Mouse (Mus musculus) left cerebral cortex, adult 11 months (tissue): ENCODE data around the gene Lrp6.

Experiments
- DNase-seq: peaks from one replicate; pipeline ENCODE4 v3.0.0; 2022; ENCODE audit warnings: low spot score

The Lrp6 gene

DNA sequence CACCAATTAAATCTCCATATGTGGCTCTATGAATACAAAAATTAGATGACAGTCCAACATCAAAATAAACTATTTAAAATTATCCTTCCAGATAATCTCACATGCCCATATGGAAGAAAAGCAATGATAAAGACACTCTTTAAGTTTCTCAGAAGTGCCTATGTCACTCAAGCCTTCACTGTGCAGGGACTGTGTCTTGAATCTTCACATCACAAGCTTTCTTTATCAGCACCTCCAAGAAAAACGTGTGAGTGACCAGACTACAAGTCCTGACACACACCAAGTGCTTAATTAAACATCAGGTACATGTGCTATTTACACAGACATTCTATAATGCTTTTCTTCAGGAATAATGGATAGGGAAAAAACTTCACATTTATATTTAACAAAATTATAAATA is 34.8 kb downstream of the Lrp6 start:
- DNase-seq: no peak

DNA sequence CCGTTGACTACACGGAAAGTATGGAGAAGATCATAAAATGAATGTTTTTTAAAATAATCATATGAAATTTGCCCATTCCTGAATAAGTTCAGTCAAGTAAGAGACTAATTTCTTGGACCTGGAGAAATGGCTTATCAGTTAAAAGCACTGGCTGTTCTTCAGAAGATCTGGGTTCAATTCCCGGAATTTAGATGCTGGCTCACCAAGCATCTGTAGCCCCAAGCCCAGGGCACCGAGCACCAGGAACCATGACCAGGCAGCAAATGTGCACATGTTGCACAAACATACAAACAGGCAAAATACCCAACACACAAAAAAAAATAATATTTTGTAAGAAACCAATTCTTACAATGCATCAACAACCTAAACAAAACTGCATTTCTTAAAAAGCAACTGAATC is 37.4 kb downstream of the Lrp6 start:
- DNase-seq: no peak

DNA sequence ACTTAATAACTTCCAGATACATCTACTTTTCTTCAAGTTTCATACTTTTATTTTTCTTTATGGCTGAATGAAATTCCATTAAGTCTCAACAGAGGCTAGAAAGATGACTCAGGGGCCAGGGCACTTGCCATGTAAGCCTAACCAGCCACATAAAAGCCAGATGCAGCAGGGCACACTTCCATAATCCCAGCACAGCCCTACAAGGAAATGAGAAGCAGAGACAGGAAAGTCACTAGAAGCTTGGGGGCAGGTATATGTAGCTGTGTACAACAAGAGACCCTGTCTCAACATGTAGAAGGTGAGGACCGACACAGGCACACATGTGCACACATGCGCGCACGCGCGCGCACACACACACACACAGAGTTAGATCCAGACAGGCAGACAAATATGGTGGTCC is 38.4 kb downstream of the Lrp6 start:
- DNase-seq: no peak

DNA sequence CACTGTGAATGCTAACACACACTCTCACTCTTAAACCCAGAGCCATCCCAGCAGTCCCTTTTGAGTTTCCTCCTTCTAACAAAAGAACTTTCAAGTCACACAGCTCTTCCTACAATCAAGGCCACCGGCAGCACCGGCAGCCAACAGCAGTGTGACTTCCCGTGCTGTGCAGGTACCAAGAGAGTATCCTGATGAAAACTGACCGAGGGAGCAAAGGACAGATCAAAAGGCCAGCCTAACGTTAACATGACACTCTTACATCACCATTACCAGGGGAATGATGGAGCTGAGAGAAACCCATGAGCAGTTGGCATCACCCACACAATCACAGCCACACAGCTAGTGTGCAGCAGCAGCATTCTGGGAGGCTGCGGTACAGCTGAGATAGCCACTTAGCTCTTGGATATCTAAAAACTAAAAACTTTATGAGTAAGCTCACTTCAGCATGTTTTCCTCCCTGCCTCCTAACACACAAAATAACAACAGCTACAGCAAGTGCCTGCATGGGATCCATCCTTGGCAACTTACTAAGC is 39.1 kb downstream of the Lrp6 start:
- DNase-seq: no peak

DNA sequence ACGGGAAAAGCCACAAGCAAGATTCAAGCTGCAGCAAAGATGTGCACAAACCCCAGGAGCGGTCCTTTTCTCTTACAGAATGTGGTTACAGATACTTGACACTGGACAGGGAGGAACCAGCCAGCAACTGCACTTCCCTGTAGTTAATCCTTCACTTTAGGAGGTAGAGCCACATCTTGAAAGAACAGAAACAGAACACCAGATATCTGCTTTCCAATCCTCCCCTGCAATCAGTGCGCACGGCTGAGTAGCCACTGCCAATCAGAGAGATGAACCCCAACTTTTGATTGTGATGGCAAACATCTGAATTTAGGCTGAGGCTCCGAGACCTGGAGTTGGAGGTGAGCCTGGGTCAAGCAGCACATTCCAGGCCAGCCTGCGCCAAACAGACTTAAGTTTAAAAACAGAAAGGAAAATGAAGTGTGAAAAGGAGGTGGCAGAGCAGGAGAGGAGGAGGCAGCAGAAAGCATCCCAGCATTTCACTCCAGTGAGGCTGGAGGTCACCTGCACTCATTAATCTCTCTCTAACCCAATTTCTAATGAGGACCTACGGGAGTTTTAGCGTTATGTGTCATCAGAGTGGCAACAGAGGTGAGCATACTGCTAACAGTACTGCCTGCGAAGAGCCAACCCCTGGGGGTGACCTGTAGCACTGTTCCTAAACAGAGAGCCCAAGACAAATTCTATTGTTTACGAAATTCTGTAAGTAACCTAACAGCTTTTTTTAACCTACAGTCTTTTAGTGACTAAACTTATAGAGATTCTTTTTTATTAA is 39.8 kb downstream of the Lrp6 start:
- no peak for DNase-seq

DNA sequence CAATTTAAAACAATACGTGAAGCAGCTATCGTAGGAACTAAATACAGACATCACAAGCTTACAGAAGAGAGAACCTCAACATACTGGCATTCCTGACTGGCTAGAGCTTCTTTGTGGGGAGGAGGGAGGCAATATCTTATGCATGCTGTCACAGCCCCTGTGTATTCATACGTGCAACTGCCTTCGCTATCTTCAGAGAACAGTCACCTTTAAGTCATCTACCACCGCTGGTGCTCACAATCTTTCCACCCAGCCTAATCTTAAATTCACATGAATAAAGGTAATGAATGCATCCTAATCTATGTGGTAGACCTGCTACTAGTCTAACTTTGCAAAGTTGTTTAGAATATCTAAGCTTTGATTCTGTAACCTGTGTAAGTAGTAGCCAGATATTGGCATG is 40.5 kb downstream of the Lrp6 start:
- no peak for DNase-seq

DNA sequence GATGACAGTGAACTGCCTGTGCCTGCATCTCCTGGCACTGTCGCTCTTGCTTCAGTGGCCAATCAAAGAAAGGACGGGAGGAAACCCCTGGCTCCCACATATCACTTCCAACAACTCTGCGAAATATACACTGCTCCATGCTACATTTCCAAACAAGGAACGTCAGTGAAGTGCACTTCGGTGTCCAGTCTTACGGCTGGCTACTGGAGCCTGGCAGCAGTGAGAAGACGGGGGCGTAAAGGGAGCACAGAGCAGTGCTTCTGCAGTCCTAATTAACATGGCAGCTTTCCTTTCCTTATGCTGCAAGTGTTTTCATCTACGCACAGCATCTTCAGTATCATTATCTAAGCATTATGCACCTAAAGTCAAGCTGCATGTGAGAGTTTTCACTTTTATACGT is 45.4 kb downstream of the Lrp6 start:
- DNase-seq: no peak

DNA sequence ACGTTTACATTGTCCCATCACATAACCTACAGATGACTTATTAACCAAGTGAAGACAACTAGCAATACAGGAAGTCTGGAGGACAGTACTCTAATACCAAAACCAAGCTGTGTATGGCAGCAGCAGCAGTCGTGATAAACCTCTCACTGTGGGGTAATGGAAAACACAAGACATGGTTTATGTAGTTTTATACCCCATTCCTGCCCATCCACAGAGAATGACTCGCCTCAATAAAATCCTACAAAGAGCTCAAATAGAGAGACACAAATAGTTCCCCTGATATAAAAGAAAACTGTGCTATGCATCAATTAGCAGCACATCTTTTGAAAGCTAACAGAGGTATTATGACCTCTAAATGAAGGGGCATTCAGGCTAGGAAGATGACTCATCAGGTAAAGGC is 45.9 kb downstream of the Lrp6 start:
- no peak for DNase-seq

DNA sequence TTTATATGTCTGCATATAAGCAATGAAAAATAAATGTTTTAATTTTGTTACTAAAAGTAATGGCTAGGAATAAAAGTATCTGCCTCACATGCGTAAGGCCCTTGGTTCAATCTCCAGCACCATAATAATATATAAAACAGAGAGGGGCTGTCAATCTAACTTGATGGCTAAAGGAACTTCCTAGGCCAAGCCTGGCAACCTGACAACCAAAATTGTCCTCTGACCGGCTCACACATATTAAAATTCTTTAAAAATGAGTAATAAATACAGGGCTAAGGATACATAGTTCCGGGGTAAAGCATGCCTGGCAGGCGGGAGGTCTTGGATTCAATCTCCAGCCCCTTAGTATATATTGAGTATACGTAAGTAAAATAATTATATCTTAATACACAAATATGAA is 48.3 kb downstream of the Lrp6 start:
- DNase-seq: no peak

DNA sequence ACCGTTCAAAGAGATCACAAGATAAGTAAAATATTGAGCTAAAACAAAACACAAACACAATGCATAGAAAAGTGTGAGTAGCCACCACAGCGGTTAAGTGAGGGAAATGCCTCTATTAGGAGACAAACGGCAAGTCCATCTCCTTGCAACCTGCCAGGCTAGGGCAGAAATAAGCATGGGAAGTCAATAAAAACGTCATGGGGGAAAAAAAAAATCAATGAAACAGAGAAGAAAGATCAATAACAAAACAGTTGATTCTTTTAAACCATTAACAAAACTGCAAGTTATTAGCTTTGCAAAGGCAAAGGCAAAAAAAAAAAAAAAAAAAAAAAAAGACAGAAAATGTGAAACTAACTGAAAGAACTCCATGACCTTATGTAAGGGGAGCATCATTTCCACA is 49.6 kb downstream of the Lrp6 start:
- DNase-seq: no peak

DNA sequence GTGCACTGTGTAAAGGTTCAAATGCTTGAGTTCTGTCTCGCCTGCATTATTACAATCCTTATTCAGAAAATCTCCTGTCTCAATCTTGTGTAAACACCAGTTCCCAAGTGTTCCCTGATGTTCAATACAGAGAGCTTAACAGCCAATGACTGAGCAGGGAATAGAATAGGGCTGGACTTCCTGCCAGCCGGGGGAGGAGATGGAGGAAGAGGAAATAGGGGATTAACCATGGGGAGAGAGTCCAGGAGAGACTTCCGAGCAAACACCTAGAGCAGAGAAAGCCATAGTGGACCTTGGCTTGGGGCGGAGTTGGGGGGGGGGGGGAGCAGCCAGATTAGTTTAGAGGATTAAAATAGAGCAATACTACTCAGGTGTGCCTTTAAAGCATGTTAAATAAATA is 51.3 kb downstream of the Lrp6 start:
- DNase-seq: no peak

DNA sequence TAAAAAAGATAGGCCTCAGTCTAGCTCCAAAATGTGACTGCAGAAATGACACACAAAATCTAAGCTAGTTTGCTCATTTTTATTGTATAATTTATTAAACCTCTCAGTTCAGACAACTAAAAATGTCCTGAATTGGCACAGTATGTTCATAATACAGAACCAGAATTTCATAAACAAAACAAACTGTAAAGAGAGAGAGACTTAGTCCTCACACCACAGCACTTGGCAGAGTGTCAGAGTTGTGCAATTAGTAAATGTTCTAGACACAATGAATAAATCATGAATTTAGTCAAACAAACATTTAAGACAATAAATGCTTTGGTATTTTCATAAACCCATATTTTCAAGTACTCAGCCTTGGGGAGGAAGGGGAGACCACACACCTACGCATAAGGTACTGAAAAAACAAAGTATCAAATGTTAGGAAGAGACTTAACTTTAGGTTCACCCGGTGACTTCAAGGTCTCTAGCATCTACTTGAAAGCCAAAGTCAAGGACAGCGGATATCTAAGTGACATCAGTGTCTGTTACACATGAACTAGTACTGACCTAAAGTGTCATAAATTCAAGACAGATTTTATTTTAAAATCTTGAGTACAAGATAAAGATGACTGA is 52.8 kb downstream of the Lrp6 start:
- DNase-seq: no peak

DNA sequence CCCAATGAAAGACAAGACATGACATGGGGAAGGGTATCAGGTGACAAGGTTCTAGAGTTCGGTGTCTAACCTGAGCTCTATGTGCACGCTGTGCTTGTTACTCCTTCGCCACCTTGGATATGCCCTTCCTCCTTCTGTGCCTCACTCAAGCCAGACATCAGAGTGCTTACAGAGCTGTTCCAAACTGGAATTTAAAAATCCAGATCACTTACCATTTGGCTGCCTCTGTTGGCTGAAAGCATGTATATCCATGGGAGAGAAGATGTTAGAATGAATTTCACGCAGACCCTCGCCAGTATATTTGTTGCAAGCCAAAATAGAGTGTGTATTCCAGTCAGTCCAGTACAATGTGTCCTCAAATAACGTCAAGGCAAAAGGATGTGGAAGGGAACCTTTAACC is 53.8 kb downstream of the Lrp6 start:
- no peak for DNase-seq

DNA sequence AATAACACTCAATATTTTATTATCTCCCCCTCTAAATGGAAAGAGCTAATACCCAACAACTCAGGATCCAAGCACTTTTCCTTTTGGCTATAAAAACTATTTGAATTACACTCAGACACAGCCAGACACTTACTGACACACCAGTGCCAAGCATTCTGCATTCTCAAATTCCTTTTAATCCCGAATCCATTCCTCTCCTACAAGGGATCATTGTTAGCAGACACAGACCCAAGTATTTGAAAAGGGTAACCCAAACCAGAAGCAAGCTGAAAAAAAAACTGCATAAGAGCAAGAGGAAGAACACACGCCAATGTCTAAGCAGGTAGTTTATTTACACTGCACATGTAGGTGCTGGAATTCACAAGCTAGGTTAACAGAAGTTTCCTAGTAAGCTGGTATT is 54.3 kb downstream of the Lrp6 start:
- DNase-seq: no peak

DNA sequence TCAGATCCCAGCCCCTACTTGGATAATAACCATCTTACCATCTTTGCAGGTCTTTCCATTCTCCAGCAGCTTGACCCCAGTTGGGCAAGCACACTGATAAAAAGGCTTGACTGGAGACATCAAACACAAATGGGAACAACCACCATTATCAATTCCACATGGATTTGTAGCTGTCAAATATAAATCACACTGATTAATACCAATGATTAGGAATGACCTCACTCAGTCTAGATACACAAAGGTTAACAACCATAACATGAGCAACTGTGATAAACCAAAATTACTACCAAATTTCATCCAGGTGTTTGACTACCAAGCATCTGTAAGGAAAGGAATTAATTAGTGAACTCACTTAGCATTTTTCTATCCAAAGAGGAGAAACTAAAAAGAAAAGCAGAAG is 55.6 kb downstream of the Lrp6 start:
- no peak for DNase-seq

DNA sequence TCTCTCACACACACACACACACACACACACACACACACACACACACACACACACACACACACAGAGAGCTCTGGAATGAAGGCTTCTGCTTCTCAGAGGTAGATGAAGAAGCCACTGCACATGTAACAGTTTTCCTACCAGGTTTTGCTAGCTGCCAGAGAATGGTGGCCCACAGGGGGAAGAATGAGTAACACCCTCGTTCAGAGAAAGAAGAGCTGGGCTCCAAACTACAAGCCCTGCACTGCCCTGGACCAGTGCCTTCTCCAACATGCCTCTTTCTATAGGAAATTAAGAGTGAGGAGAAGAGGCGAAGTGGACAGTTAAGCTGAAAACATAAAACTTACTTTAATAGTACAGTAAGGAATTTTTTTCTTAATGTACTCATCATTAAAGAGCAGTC is 56.5 kb downstream of the Lrp6 start:
- DNase-seq: no peak

DNA sequence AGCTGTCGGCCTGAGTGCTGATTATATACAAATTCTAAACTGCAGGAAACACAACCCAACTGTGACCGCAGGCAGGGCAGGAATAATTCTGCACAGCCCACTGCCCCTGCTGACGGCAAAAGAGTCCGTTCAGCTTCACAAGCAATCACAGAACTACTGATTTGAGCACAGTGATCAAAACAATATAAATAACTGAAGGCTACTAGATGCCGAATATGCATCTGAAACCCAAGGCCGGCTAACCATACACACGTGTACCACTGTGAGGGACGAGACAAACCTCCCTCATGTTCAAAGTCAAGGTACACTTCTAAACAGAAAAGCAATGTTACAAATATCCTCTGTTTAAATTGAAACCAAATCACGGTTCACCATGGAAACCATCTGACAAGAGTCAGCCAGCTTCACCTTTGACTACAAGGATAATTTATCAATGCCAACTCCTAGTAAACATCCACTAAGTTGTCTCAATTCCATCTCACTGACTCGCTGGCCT is 57.0 kb downstream of the Lrp6 start:
- no peak for DNase-seq

DNA sequence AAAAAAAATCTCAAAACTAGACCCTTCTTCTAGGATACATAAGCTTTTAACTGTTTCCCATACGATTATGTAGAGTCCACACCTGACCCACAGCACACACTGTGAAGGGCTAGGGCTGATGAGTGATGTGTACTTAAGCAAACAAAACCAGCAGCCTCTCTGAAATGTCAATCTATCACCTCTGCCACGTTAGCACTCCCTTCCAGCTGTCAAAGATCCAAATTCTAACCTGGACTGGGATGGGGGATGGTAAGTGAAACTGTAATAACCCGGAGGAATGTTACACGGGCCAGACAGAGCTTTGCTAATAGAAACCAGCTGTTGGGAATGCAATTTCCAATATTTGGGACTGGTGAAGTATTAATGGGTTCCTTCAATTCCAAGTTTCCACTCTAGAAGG is 61.9 kb downstream of the Lrp6 start:
- no peak for DNase-seq

DNA sequence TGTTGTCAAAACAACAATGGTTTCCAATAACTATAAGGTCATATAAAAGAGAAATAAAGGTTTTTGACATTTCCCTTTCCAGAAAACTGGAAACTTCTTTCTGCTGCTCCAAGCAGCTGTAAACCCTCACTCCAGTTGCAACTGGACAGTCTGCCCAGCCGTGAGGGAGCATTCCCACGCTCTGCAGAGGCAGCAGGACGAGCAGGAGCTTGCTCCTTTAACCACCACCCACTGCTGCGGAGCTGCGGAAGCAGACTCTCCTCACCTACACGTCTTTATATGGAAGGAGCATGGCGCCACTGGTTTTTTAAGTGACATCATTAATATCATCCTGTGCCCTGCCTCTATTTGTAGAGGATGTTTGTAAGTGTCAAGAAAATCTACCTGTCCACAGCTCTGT is 64.4 kb downstream of the Lrp6 start:
- no peak for DNase-seq

DNA sequence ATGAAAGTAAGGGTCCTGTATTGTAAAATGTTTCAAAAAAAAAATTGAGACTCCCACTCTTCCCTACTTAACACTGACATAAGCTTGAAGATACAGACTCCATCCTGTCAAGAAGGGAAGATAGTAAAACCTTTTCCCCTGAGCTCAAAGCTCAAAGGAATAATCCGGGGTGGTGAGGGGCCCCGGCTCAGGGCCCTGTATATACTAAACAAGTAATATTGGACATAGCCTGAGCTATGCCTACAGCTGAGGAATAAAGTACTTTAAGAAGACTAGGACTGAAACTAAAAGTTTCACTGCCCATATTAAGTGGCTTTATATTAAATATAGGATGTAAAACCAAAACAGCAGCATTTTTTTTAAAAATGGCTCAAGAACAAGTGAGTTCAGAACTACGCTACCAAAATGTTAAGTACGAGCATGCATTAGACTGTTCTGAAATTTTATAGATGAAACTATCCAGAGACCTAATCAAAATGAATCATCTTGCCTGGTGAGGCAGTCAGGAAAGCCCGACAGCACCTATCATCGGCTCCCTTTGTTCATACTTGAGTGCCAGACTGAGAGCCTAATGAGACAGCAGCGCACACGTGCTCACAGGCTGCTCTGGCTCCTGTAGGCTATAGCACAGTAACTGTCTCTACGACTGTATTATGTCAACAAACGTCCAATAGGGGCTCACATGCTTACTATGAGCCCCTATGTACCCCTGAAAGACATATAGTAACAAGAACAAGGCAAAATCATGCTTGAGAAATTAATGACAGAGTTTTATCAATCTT is 66.2 kb downstream of the Lrp6 start:
- no peak for DNase-seq

DNA sequence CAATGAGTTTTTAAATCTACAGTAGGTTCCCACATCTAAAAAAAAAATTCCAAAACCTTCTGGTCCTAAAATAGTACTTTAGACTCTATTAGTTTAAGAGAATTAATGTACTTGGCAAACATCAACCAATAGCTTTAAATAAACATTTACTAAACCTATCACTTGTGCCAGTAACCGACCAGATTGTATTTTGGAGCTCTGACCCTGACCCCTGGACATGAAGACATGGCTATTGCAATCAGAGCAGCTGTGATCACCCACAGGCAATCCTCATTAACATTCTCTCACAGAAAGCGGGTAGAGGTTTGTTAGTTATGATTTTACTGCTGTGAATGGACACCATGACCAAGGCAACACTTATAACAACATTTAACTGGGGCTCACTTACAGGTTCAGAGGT is 67.7 kb downstream of the Lrp6 start:
- DNase-seq: no peak

DNA sequence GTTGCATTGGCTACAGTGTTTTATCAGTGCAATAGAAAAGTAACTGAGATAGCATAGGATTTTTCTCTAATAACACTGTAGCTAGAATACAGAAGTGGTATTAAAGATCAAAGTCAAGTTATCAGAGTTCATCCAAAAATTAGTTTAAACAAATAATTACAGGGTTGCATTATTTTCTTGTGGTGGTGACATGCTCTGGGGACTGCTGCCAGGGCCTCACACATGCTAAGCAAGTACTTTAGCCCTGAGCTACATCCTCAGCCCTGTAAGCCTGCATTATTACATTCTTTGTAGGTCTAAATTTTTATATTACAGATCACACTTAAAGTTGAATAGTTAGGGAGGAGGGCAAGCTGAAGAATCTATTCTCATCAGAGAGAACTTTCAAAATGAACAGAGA is 68.2 kb downstream of the Lrp6 start:
- DNase-seq: no peak
